Mouse (Mus musculus): ENCODE results near the gene Gatad1. TPM values are rescaled to one million over a fixed set of nuclear protein-coding genes. Genes with fewer than 3 reads are reported as not detected.

Gatad1 gene
- total RNA-seq (2014; rRNA removed): 80.1 and 96.6 TPM in 2 replicates
- 84.2 and 87.8 TPM in 2 replicates for polyA plus RNA-seq (2015; fragmentation: Nextera tagmentation; extraction: Ambion mirVana)

GRCm38 (mm10) chr5:3657085-3657484, at the start of gene Gatad1:
Gene Gatad1 (minus strand): TSS chr5:3657185.
- no peak for TF ChIP-seq CTCF (IDR thresholded peaks at IDR 0.05; ENCODE audit: low read depth)
- H3K4me1 ChIP-seq (ENCODE audit: insufficient read depth, low read length): no peaks in the 10 kb centered on the region
- H3K4me3 ChIP-seq (ENCODE audit: low read length): no peak within 1 kb of the TSS
- H3K36me3 ChIP-seq (ENCODE audit: insufficient read depth, low read length): no peaks in the 10 kb centered on the region
- WGBS: 85% methylated on average over 5 of the region's 5 CpGs
- H3K27me3 ChIP-seq (ENCODE audit: insufficient read depth, low read length): no peaks in the 10 kb centered on the region
- no peak for DNase-seq (ENCODE audit: low spot score)
- H3K4me2 ChIP-seq (ENCODE audit: low read depth, low read length): no peak within 1 kb of the TSS
- no peak within 1 kb of the TSS for H3K9ac ChIP-seq (replicated peaks; ENCODE audit: low read length)
- no peak within 1 kb of the TSS for H3K27ac ChIP-seq
- ATAC-seq: no peak
- H3K9me3 ChIP-seq (ENCODE audit: low read length): no peaks in the 10 kb centered on the region

GRCm38 (mm10) chr5:3702180-3702579, 45.2 kb upstream of the Gatad1 start:
- DNase-seq (ENCODE audit: low spot score): no peak
- Histone ChIP-seq H3K9ac (replicated peaks; ENCODE audit: low read length) (no peak overlapping the region), H3K4me2 (ENCODE audit: low read depth, low read length) (no peak overlapping the region), H3K36me3 (ENCODE audit: insufficient read depth, low read length) (peaks cover 5% of the 10 kb centered on the region; the same call in 1 of the 2 replicates), H3K4me1 (ENCODE audit: insufficient read depth, low read length) (no peaks in the 10 kb centered on the region), H3K9me3 (ENCODE audit: low read length) (no peaks in the 10 kb centered on the region), H3K27ac (no peak overlapping the region), H3K27me3 (ENCODE audit: insufficient read depth, low read length) (no peaks in the 10 kb centered on the region), H3K4me3 (ENCODE audit: low read length) (no peak overlapping the region)
- ATAC-seq: no peak
- WGBS: 72% methylated on average over 4 of the region's 4 CpGs
- no peak for TF ChIP-seq CTCF (IDR thresholded peaks at IDR 0.05; ENCODE audit: low read depth)

DNA sequence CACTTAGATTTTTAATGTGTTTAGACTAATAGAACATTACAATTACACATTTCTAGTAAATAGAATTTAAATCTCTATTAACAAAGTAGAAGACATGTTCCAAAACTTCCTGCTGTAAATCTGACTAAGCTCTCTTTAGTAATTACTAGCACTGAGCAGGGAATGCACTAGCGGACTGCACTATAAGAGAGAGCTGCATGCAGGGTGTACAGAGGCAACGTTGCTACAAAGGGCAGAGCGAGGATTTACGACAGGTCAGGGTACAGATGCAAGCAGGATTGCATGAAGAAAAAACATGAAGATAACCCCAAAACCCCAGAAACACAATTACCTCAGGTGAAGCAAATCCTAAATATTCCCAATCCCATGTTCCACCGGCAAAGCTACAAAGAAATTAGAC, 43.0 kb upstream of the Gatad1 start:
- ATAC-seq (no peak), DNase-seq (ENCODE audit: low spot score) (no peak)
- no peak overlapping the region for H3K9ac ChIP-seq (replicated peaks; ENCODE audit: low read length)
- no peak overlapping the region for H3K27ac ChIP-seq
- no peaks in the 10 kb centered on the region for H3K4me1 ChIP-seq (ENCODE audit: insufficient read depth, low read length)
- WGBS: 92% methylated on average over 5 of the region's 5 CpGs
- H3K9me3 ChIP-seq (ENCODE audit: low read length): no peaks in the 10 kb centered on the region
- H3K4me3 ChIP-seq (ENCODE audit: low read length): no peak overlapping the region
- no peaks in the 10 kb centered on the region for H3K27me3 ChIP-seq (ENCODE audit: insufficient read depth, low read length)
- H3K4me2 ChIP-seq (ENCODE audit: low read depth, low read length): no peak overlapping the region
- no peak for TF ChIP-seq CTCF (IDR thresholded peaks at IDR 0.05; ENCODE audit: low read depth)
- H3K36me3 ChIP-seq (ENCODE audit: insufficient read depth, low read length): peaks cover 19% of the 10 kb centered on the region; the same call in 1 of the 2 replicates

DNA sequence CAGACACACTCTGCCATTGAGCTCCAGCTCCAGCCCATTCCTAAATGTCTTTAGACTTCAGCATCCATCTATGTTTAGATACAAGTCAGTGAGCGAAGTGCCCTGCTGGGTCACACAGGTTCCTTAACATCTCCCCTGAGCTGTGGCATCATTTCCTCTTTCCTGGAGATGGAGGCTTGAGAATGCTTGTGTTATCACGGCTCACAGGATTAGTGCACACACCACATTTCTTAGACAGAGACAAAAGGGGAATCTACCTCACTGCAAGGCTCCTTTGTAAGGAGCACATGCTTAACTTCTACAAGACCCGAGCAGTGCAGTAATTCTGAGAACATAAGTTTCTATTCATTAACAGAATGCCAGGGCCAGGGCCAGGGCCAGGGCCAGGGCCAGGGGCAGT, 39.0 kb upstream of the Gatad1 start:
- Histone ChIP-seq H3K4me1 (ENCODE audit: insufficient read depth, low read length) (no peaks in the 10 kb centered on the region), H3K4me3 (ENCODE audit: low read length) (no peak overlapping the region), H3K9ac (replicated peaks; ENCODE audit: low read length) (no peak overlapping the region), H3K27me3 (ENCODE audit: insufficient read depth, low read length) (no peaks in the 10 kb centered on the region), H3K4me2 (ENCODE audit: low read depth, low read length) (no peak overlapping the region), H3K36me3 (ENCODE audit: insufficient read depth, low read length) (peaks cover 50% of the 10 kb centered on the region), H3K27ac (no peak overlapping the region), H3K9me3 (ENCODE audit: low read length) (no peaks in the 10 kb centered on the region)
- ATAC-seq: no peak
- DNase-seq (ENCODE audit: low spot score): no peak
- 80% methylated on average over 3 of the region's 3 CpGs for WGBS
- TF ChIP-seq CTCF (IDR thresholded peaks at IDR 0.05; ENCODE audit: low read depth): no peak

DNA sequence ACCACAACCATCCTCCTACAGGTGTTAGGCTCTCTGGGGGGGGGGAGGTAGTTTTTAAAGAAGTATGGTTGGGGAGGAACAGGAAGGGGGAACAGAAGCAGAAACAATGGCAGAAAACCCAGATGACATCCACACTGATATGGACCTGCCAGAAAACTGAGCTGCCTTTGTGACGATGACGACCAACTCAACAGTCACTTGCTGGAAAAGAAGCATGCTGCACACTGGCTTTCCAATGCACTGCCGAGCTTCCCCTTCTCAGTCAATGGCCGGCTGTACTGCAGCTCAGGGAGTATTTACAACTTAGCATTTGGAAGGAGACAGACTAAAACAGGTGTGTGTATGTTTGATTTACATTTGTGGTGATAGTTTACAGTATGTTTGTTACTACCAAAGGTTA, 38.2 kb upstream of the Gatad1 start:
- 89% methylated on average over 4 of the region's 4 CpGs for WGBS
- DNase-seq (ENCODE audit: low spot score) (no peak), ATAC-seq (no peak)
- Histone ChIP-seq H3K4me2 (ENCODE audit: low read depth, low read length) (no peak overlapping the region), H3K36me3 (ENCODE audit: insufficient read depth, low read length) (peaks cover 50% of the 10 kb centered on the region), H3K4me3 (ENCODE audit: low read length) (no peak overlapping the region), H3K9ac (replicated peaks; ENCODE audit: low read length) (no peak overlapping the region), H3K27ac (no peak overlapping the region), H3K9me3 (ENCODE audit: low read length) (no peaks in the 10 kb centered on the region), H3K27me3 (ENCODE audit: insufficient read depth, low read length) (no peaks in the 10 kb centered on the region), H3K4me1 (ENCODE audit: insufficient read depth, low read length) (no peaks in the 10 kb centered on the region)
- no peak for TF ChIP-seq CTCF (IDR thresholded peaks at IDR 0.05; ENCODE audit: low read depth)

DNA sequence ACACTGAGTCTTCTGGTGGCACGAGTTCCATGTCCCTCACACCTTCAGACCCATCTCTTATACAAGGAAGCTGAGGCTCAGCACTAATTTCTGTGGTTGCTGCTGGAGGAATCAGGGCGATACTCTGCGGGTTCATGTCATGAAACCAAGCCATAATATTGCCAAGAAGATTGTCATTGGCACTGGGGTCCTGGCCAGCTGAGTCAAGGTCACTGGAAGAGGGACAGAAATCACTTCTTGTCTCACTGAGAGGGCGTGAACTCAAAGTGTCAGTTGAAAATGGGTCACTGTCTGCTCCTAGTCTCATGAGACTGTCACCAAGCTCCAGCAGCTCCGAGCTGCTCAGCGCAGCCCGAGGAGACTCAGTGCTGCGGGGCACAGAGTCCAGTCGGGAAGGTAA, 36.0 kb upstream of the Gatad1 start:
- no peak for ATAC-seq
- TF ChIP-seq CTCF (IDR thresholded peaks at IDR 0.05; ENCODE audit: low read depth): no peak
- 94% methylated on average over 9 of the region's 9 CpGs for WGBS

GRCm38 (mm10) chr5:3691283-3691682, 34.3 kb upstream of the Gatad1 start:
- H3K27me3 ChIP-seq (ENCODE audit: insufficient read depth, low read length): no peaks in the 10 kb centered on the region
- no peak for TF ChIP-seq CTCF (IDR thresholded peaks at IDR 0.05; ENCODE audit: low read depth)
- H3K4me3 ChIP-seq (ENCODE audit: low read length): no peak overlapping the region
- no peak overlapping the region for H3K4me2 ChIP-seq (ENCODE audit: low read depth, low read length)
- ATAC-seq (no peak), DNase-seq (ENCODE audit: low spot score) (no peak)
- WGBS: 93% methylated on average over 3 of the region's 3 CpGs
- no peaks in the 10 kb centered on the region for H3K4me1 ChIP-seq (ENCODE audit: insufficient read depth, low read length)
- no peak overlapping the region for H3K9ac ChIP-seq (replicated peaks; ENCODE audit: low read length)
- no peak overlapping the region for H3K27ac ChIP-seq
- H3K9me3 ChIP-seq (ENCODE audit: low read length): no peaks in the 10 kb centered on the region
- peaks cover 58% of the 10 kb centered on the region for H3K36me3 ChIP-seq (ENCODE audit: insufficient read depth, low read length)

More for the DNA sequence above, 36.0 kb upstream of the Gatad1 start:
- Histone ChIP-seq H3K36me3 (ENCODE audit: insufficient read depth, low read length) (peaks cover 61% of the 10 kb centered on the region), H3K9ac (replicated peaks; ENCODE audit: low read length) (no peak overlapping the region), H3K4me1 (ENCODE audit: insufficient read depth, low read length) (no peaks in the 10 kb centered on the region), H3K9me3 (ENCODE audit: low read length) (no peaks in the 10 kb centered on the region), H3K4me3 (ENCODE audit: low read length) (no peak overlapping the region), H3K27me3 (ENCODE audit: insufficient read depth, low read length) (no peaks in the 10 kb centered on the region), H3K4me2 (ENCODE audit: low read depth, low read length) (no peak overlapping the region), H3K27ac (no peak overlapping the region)
- DNase-seq (ENCODE audit: low spot score): no peak
